Mouse (Mus musculus) stomach, embryonic 14.5 days (tissue): ENCODE data around the gene Tbc1d9b. TPM values are rescaled to one million over a fixed set of nuclear protein-coding genes. Genes with fewer than 3 reads are reported as not detected.

Experiments
- ATAC-seq: fragments of 200-750 bp; cut with Nextera tagmentation; 2 replicates; pipeline ENCODE4 v1.8.0; 2017; ENCODE audit warnings: low read depth, moderate TSS enrichment; ENCODE audit not compliant: insufficient number of reproducible peaks, insufficient read depth, low FRiP score
- H3K27ac ChIP-seq: fragments of 300-500 bp; sonication (generic); 2 replicates; pipeline ENCODE4 v1.5.1; 2014; ENCODE audit warnings: mild to moderate bottlenecking, low read length, moderate library complexity, mixed read lengths
- H3K27me3 ChIP-seq: fragments of 300-500 bp; sonication (generic); 2 replicates; pipeline ENCODE4 v1.6.1; 2014; ENCODE audit warnings: low read length, control low read depth, mixed read lengths; ENCODE audit not compliant: control insufficient read depth, insufficient read depth
- H3K36me3 ChIP-seq: fragments of 300-500 bp; sonication (generic); 2 replicates; pipeline ENCODE4 v1.6.1; 2014; ENCODE audit warnings: mild to moderate bottlenecking, control low read depth, low read length, moderate library complexity, mixed read lengths; ENCODE audit not compliant: control insufficient read depth, insufficient read depth
- H3K4me1 ChIP-seq: fragments of 300-500 bp; sonication (generic); 2 replicates; pipeline ENCODE4 v1.6.1; 2014; ENCODE audit warnings: low read length, control low read depth, mixed read lengths; ENCODE audit not compliant: control insufficient read depth, insufficient read depth
- H3K4me2 ChIP-seq: fragments of 300-500 bp; sonication (generic); replicated peaks from 2 replicates; pipeline ENCODE4 v1.6.1; 2014; ENCODE audit warnings: low read depth, low read length, control low read depth
- H3K4me3 ChIP-seq: fragments of 300-500 bp; sonication (generic); 2 replicates; pipeline ENCODE4 v1.5.1; 2014; ENCODE audit warnings: low read depth, low read length, control low read depth
- H3K9ac ChIP-seq: fragments of 300-500 bp; sonication (generic); replicated peaks from 2 replicates; pipeline ENCODE4 v1.6.1; 2014; ENCODE audit warnings: low read depth, mild to moderate bottlenecking, control low read depth, low read length, moderate library complexity, mixed read lengths
- H3K9me3 ChIP-seq: fragments of 300-500 bp; sonication (generic); 2 replicates; pipeline ENCODE4 v1.6.1; 2016; ENCODE audit warnings: low read depth, low read length, control low read depth; ENCODE audit not compliant: control insufficient read depth
- WGBS: fragments of 180-500 bp; shearing (Covaris S2); extraction: QIAGEN DNeasy Blood & Tissue Kit; methylation state at CpG from one replicate; pipeline ENCODE4 v1.1.7; 2014; 5-methylcytosine and 5-hydroxymethylcytosine counted together
- polyA plus RNA-seq: library from polyadenylated mRNA; unstranded; fragments of >200 nt; fragmentation: Nextera tagmentation; extraction: Ambion mirVana; gene quantifications from 2 replicates; pipeline ENCODE4 v1.2.1, GENCODE M21; 2014

The Tbc1d9b gene
- polyA plus RNA-seq, 1 experiment from 2014 or later = 39.3 TPM

DNA sequence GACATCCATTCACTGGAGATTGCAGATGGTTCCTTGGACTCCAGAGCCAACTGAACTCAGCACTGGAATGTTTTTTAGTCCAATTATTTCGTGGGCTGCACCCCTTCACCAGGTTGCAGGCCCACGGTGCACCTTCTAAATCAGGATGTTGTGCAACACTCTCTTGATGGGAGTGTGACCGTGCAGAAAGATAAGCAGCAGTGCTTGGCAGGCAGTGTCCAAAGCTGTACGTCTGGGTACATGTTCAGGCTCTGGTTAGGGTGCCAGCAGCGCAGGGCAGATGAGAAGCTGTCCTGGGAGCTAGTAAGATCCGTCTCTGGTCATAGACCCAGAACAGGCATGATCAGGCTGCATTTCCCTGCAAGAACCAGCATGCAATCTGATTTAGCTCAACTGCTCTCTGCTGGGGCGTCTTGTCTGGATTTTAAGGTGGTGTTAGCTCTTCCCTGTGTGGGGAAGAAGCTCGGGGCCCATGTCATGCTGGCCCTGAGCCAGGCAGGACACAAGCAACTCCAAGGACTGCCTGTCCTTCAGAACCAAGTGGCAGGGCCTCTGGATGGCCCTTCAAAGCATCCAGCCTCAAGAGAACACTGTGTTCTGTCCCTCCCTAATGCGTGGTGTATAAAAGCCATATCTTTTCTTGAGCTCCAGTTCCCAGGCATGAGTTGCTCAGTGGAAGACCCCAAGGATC lies 16.2 kb downstream of the Tbc1d9b start:
- H3K9ac ChIP-seq = no peak overlapping the region
- H3K4me3 ChIP-seq = no peak overlapping the region
- no peaks in the 10 kb centered on the region for H3K27me3 ChIP-seq
- H3K9me3 ChIP-seq = no peaks in the 10 kb centered on the region
- no peak overlapping the region for H3K4me2 ChIP-seq
- H3K36me3 ChIP-seq = peaks cover 67% of the 10 kb centered on the region
- WGBS = 84% methylated on average over 9 of the region's 9 CpGs
- ATAC-seq = no peak
- H3K4me1 ChIP-seq = no peaks in the 10 kb centered on the region
- H3K27ac ChIP-seq = no peak overlapping the region

DNA sequence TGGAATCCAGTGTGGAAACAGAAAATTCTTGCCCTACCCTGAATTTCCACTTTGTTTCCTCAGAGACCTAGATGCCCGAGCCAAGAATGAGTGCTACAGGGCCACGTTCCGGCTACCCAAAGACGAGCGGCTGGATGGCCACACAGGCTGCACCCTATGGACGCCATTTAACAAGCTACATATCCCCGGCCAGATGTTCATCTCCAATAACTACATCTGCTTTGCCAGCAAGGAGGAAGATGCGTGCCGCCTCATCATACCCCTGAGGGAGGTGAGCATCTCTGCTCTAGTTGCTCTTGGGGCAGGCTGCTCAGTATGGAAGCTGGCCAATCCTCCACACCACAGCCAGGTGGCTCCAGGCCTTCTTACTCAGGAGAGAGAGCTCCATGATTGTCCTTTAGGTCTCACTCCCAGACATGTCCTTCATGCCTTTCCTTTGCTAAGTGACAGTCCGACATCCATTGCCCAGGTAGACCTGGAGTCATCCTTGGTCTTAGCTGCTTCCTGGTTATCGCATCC lies 16.8 kb downstream of the Tbc1d9b start:
- WGBS = 95% methylated on average over 11 of the region's 11 CpGs
- H3K27me3 ChIP-seq = no peaks in the 10 kb centered on the region
- H3K4me3 ChIP-seq = no peak overlapping the region
- peaks cover 69% of the 10 kb centered on the region for H3K36me3 ChIP-seq
- ATAC-seq = no peak
- no peak overlapping the region for H3K9ac ChIP-seq
- no peaks in the 10 kb centered on the region for H3K9me3 ChIP-seq
- H3K27ac ChIP-seq = no peak overlapping the region
- no peak overlapping the region for H3K4me2 ChIP-seq
- H3K4me1 ChIP-seq = no peaks in the 10 kb centered on the region

DNA sequence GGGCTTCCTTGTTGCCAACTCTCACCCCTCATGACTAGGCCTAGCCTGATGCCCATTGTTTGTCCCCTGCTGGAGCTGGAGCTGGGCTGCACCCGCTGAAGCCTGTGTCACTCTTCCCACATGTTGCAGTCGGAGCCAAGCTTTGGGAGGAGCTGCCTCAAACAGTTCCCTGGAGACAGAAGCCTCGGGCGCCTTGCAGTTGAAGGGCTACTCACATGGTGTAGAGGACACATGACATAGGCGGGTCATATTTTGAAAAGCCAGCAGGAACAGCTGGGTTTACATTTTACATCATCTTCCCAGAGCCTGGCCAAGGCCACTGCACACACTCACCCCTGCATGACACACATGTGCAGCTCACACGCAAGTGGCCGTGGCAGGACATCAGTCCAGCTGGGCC lies 18.0 kb downstream of the Tbc1d9b start:
- no peak for ATAC-seq
- Histone ChIP-seq H3K27me3 (no peaks in the 10 kb centered on the region), H3K9me3 (no peaks in the 10 kb centered on the region), H3K4me3 (no peak overlapping the region), H3K9ac (no peak overlapping the region), H3K4me1 (no peaks in the 10 kb centered on the region), H3K27ac (no peak overlapping the region), H3K4me2 (no peak overlapping the region), H3K36me3 (peaks cover 73% of the 10 kb centered on the region)
- WGBS = 86% methylated on average over 7 of the region's 7 CpGs

DNA sequence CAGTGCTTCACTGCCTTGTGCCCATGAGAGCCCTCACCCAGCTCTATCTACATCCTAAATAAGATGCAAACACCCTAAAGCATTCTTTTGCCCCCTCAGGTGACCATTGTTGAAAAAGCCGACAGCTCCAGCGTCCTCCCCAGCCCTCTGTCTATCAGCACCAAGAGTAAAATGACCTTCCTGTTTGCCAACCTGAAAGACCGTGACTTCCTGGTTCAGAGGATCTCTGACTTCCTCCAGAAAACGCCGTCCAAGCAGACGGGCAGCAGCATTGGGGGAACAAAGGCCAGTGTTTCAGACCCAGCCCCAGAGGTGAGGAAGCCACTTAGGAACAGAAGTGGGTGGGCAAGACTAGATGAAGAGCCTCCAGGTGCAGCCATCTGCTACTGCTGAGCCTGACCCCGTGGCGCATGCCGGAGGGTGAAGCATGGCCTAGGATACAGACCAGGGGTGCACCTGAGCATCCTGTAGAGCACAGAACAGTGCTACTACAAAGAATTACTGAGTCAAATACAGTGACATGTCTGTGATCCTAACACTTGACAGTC lies 18.5 kb downstream of the Tbc1d9b start:
- H3K4me1 ChIP-seq = no peaks in the 10 kb centered on the region
- no peak for ATAC-seq
- H3K9me3 ChIP-seq = no peaks in the 10 kb centered on the region
- H3K36me3 ChIP-seq = peaks cover 73% of the 10 kb centered on the region
- no peaks in the 10 kb centered on the region for H3K27me3 ChIP-seq
- no peak overlapping the region for H3K27ac ChIP-seq
- no peak overlapping the region for H3K4me3 ChIP-seq
- no peak overlapping the region for H3K4me2 ChIP-seq
- H3K9ac ChIP-seq = no peak overlapping the region
- 79% methylated on average over 9 of the region's 9 CpGs for WGBS

DNA sequence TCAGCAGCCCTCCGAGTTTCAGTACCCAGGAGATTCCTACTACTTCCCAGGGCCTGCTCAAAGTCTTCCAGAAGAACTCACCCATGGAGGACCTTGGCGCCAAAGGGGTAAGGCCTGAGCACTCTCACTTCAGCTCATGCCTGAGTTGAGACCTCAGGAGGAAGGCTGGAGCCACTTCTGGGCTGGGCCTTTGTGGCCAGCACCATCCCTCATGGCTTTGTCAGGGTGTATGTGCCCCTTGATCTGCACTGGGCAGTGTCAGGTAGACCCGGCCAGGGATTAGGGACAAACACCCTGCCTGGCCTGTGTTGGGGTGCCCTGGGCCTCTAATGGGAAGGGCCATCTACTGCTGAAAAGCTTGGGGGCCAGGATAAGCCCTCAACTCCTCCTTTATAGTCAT lies 20.2 kb downstream of the Tbc1d9b start:
- Histone ChIP-seq H3K27me3 (no peaks in the 10 kb centered on the region), H3K36me3 (peaks cover 71% of the 10 kb centered on the region), H3K9ac (no peak overlapping the region), H3K27ac (no peak overlapping the region), H3K9me3 (no peaks in the 10 kb centered on the region), H3K4me2 (no peak overlapping the region), H3K4me3 (no peak overlapping the region), H3K4me1 (no peaks in the 10 kb centered on the region)
- ATAC-seq = no peak
- 84% methylated on average over 3 of the region's 3 CpGs for WGBS

DNA sequence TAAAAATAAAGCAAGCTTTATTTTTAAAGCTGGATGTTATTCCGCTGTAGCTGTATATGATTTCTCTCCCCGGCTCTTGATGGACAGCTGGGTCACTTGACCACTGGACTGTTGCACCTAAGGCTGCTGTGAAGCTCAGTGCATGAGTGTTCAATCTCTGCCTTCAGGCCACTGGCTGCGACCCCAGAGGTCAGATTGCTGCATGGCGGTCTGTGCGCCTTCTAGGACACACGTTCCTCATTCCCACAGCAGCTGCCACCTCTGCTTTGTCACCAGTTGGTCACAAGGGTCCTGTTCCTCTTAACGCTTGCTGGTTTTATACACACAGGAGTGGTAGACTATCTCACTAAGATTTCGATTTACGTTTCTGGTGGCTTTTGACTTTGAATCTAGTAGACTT lies 23.0 kb downstream of the Tbc1d9b start:
- no peak overlapping the region for H3K4me3 ChIP-seq
- peaks cover 81% of the 10 kb centered on the region for H3K36me3 ChIP-seq
- H3K9ac ChIP-seq = no peak overlapping the region
- no peaks in the 10 kb centered on the region for H3K9me3 ChIP-seq
- WGBS = 74% methylated on average over 9 of the region's 9 CpGs
- no peak for ATAC-seq
- no peak overlapping the region for H3K4me2 ChIP-seq
- H3K4me1 ChIP-seq = no peaks in the 10 kb centered on the region
- no peak overlapping the region for H3K27ac ChIP-seq
- H3K27me3 ChIP-seq = no peaks in the 10 kb centered on the region

DNA sequence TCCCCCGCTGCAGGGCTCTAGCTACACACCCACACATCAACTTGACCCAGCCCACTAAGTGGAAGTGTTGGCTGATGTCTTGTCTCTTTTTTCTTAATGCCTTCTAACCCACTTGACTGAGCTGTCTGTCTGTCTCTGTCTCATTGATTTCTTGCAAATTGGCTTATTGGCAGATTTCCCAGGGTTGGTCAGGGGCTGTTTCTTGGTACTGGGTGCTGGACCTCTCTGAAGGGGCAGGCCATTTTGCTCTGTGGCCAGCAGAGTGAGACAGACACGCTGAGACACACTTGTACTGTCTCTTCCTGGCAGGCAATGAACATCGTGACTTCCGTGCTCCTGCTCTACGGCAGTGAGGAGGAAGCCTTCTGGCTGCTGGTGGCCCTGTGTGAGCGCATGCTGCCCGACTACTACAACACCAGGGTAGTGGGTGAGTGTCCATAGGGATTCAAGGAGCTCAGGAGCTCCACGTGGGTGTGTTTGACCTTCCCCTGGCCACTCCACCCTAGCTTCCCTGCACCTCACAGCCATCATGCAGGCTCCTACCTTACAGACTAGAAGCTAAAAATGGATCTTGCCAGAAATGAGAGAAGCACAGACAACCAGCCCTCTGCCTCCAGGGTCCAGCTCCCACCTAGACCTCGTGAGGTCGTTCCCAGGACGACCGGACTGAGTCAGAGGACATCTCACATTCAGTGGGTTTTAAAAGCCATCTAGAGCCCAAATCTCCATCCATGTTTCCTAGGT lies 23.8 kb downstream of the Tbc1d9b start:
- Histone ChIP-seq H3K9ac (no peak overlapping the region), H3K27me3 (no peaks in the 10 kb centered on the region), H3K27ac (no peak overlapping the region), H3K4me2 (no peak overlapping the region), H3K4me3 (no peak overlapping the region), H3K36me3 (peaks cover 73% of the 10 kb centered on the region), H3K4me1 (no peaks in the 10 kb centered on the region), H3K9me3 (no peaks in the 10 kb centered on the region)
- no peak for ATAC-seq
- 82% methylated on average over 12 of the region's 12 CpGs for WGBS

DNA sequence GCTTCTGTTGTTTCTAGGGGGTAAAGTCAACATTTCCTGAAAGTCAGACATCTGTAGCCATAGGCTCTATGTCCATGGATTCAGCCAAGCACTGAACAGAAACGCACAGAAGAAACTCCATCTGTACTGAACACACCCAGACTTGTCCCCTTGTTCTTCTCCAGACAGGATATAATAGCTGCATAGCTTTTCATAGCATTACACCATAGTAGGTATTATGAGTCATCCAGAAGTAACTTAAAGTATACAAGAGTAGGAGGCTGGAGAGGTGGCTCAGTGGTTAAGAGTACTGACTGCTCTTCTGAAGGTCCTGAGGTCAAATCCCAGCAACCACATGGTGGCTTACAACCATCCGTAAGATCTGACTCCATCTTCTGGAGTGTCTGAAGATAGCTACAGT lies 24.6 kb downstream of the Tbc1d9b start:
- no peaks in the 10 kb centered on the region for H3K4me1 ChIP-seq
- H3K27ac ChIP-seq = no peak overlapping the region
- no peak overlapping the region for H3K9ac ChIP-seq
- H3K9me3 ChIP-seq = no peaks in the 10 kb centered on the region
- no peak overlapping the region for H3K4me3 ChIP-seq
- WGBS = 87% methylated on average over 2 of the region's 2 CpGs
- peaks cover 69% of the 10 kb centered on the region for H3K36me3 ChIP-seq
- no peaks in the 10 kb centered on the region for H3K27me3 ChIP-seq
- no peak overlapping the region for H3K4me2 ChIP-seq
- no peak for ATAC-seq
